Mouse (Mus musculus) forebrain, embryonic 11.5 days (tissue): ENCODE data around the gene Unc45b. TPM values are rescaled to one million over a fixed set of nuclear protein-coding genes. Genes with fewer than 3 reads are reported as not detected.

Experiments
- ATAC-seq: fragments of 200-750 bp; cut with Nextera tagmentation; replicated peaks from 2 replicates; pipeline ENCODE4 v1.8.0; 2017; ENCODE audit warnings: moderate TSS enrichment; ENCODE audit not compliant: low FRiP score
- DNase-seq: peaks from one replicate; pipeline ENCODE4 v3.0.0-alpha.2; 2017; ENCODE audit warnings: low spot score
- H3K27ac ChIP-seq: fragments of 300-500 bp; sonication (generic); 2 replicates; pipeline ENCODE4 v1.5.1; 2014; ENCODE audit warnings: low read depth, low read length
- H3K27me3 ChIP-seq: fragments of 300-500 bp; sonication (generic); 2 replicates; pipeline ENCODE4 v1.6.1; 2014; ENCODE audit warnings: mild to moderate bottlenecking, low read length, mixed read lengths; ENCODE audit not compliant: control insufficient read depth, insufficient read depth
- H3K36me3 ChIP-seq: fragments of 300-500 bp; sonication (generic); 2 replicates; pipeline ENCODE4 v1.6.1; 2014; ENCODE audit warnings: mild to moderate bottlenecking, low read length, moderate library complexity, mixed read lengths; ENCODE audit not compliant: control insufficient read depth, insufficient read depth
- H3K4me1 ChIP-seq: fragments of 300-500 bp; sonication (generic); replicated peaks from 2 replicates; pipeline ENCODE4 v1.6.1; 2014; ENCODE audit warnings: low read length, mixed read lengths; ENCODE audit not compliant: control insufficient read depth, insufficient read depth
- H3K4me2 ChIP-seq: fragments of 300-500 bp; sonication (generic); 2 replicates; pipeline ENCODE4 v1.6.1; 2014; ENCODE audit warnings: low read depth, mild to moderate bottlenecking, low read length, moderate library complexity, mixed read lengths; ENCODE audit not compliant: severe bottlenecking
- H3K4me3 ChIP-seq: fragments of 300-500 bp; sonication (generic); 2 replicates; pipeline ENCODE4 v1.5.1; 2014; ENCODE audit warnings: low read depth, low read length
- H3K9ac ChIP-seq: fragments of 300-500 bp; sonication (generic); 2 replicates; pipeline ENCODE4 v1.6.1; 2014; ENCODE audit warnings: low read length
- H3K9me3 ChIP-seq: fragments of 300-500 bp; sonication (generic); 2 replicates; pipeline ENCODE4 v1.6.1; 2016; ENCODE audit warnings: low read length, mixed read lengths; ENCODE audit not compliant: control insufficient read depth
- WGBS: fragments of 180-500 bp; shearing (Covaris S2); extraction: QIAGEN DNeasy Blood & Tissue Kit; methylation state at CpG from one replicate; pipeline ENCODE4 v1.1.7; 2014; 5-methylcytosine and 5-hydroxymethylcytosine counted together
- polyA plus RNA-seq: library from polyadenylated mRNA; unstranded; fragments of >200 nt; fragmentation: Nextera tagmentation; extraction: Ambion mirVana; gene quantifications from 2 replicates; pipeline ENCODE4 v1.2.1, GENCODE M21; 2014

The Unc45b gene
- polyA plus RNA-seq, 1 experiment from 2014 or later, result 0.41 TPM

GRCm38 (mm10) chr11:82867956-82868355, 42.4 kb upstream of the Unc45b start:
- Histone ChIP-seq H3K4me2 (no peak overlapping the region), H3K36me3 (no peaks in the 10 kb centered on the region), H3K27me3 (no peaks in the 10 kb centered on the region), H3K9ac (no peak overlapping the region), H3K27ac (no peak overlapping the region), H3K4me3 (no peak overlapping the region), H3K9me3 (no peaks in the 10 kb centered on the region), H3K4me1 (peaks cover 1% of the 10 kb centered on the region; the same call in 1 of the 2 replicates)
- no peak for DNase-seq
- ATAC-seq, result no peak
- 50% methylated on average over 5 of the region's 5 CpGs for WGBS

GRCm38 (mm10) chr11:82869506-82870172, 40.7 kb upstream of the Unc45b start:
- Histone ChIP-seq H3K36me3 (no peaks in the 10 kb centered on the region), H3K4me1 (0 out of 2 replicates have a peak, but pooled peaks cover 1% of the 10 kb centered on the region), H3K9me3 (no peaks in the 10 kb centered on the region), H3K4me2 (peak overlapping the region; percentile 78; the same call in 1 of the 2 replicates), H3K4me3 (peak overlapping the region; percentile 76), H3K27me3 (no peaks in the 10 kb centered on the region), H3K27ac (no peak overlapping the region), H3K9ac (no peak overlapping the region)
- ATAC-seq, result no peak
- 80% methylated on average over 9 of the region's 9 CpGs for WGBS
- no peak for DNase-seq

DNA sequence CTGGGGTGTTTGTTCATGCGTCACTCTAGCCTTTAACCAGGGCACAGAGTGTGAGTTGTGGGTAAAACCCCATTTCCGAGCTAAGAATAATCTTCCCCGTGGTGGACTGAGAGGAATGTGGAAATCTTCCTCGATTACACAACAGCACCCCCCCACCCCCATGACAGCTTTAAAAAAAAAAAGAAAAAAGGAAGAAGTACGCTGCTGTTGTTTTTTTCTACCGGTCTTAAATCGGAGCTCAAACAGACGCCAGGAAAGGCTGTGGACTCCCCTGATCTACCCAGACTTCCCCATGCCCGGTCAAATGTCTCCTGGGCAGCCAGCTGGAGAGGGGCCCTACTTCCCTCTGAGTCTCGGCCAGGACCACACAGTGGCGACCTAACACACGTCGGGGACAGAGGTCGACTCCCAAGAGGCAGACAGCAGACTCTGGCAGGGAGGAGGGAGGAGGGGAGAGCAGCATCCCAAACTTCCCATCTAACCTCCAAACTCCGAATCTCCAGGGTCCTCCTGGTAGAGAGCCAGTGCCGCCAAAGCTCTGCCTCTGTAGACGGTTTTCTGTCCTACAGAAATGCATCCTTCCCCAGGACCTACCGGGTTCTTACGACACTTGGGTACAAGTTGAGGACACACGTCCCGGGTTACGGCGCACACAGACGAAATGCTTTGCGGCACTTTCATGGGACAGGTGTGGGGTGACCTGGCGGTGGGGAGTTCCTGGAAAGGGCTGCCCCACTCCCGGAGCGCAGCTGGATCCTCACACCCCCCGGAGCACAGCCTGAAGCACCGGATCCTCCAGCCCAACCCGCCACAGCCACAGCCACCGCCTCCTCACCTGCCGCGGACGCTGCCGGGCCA, 39.9 kb upstream of the Unc45b start:
- ATAC-seq, result peak; percentile 37; the same call in 1 of the 2 replicates
- H3K36me3 ChIP-seq, result no peaks in the 10 kb centered on the region
- 5% methylated on average over 36 of the region's 36 CpGs for WGBS

GRCm38 (mm10) chr11:82871031-82871446, 39.3 kb upstream of the Unc45b start, which contains the start of gene Rffl:
Gene Rffl, minus strand, starts transcription at chr11:82871210.
- ATAC-seq (peak; percentile 96), DNase-seq (peak; percentile 98)
- H3K4me3 ChIP-seq, result peak within 1 kb of the TSS; percentile 76
- no peak within 1 kb of the TSS for H3K27ac ChIP-seq
- H3K9me3 ChIP-seq, result no peaks in the 10 kb centered on the region
- peak within 1 kb of the TSS; percentile 75 for H3K9ac ChIP-seq
- H3K27me3 ChIP-seq, result no peaks in the 10 kb centered on the region
- peak within 1 kb of the TSS; percentile 78 for H3K4me2 ChIP-seq
- WGBS, result under 1% methylated on average over 43 of the region's 43 CpGs
- H3K36me3 ChIP-seq, result no peaks in the 10 kb centered on the region
- 0 out of 2 replicates have a peak, but pooled peaks cover 1% of the 10 kb centered on the region for H3K4me1 ChIP-seq

More for the DNA sequence above, 39.9 kb upstream of the Unc45b start:
- Histone ChIP-seq H3K9ac (peak overlapping the region; percentile 75), H3K4me2 (peak overlapping the region; percentile 78), H3K4me3 (peak overlapping the region; percentile 76), H3K27me3 (no peaks in the 10 kb centered on the region), H3K27ac (no peak overlapping the region), H3K4me1 (0 out of 2 replicates have a peak, but pooled peaks cover 1% of the 10 kb centered on the region), H3K9me3 (no peaks in the 10 kb centered on the region)
- DNase-seq, result peak; percentile 56

GRCm38 (mm10) chr11:82874924-82875323, 35.4 kb upstream of the Unc45b start:
- H3K27ac ChIP-seq, result no peak overlapping the region
- H3K9ac ChIP-seq, result no peak overlapping the region
- no peak overlapping the region for H3K4me2 ChIP-seq
- WGBS, result 91% methylated on average over 5 of the region's 5 CpGs
- DNase-seq, result no peak
- H3K9me3 ChIP-seq, result no peaks in the 10 kb centered on the region
- no peaks in the 10 kb centered on the region for H3K4me1 ChIP-seq
- no peak for ATAC-seq
- H3K4me3 ChIP-seq, result no peak overlapping the region
- H3K36me3 ChIP-seq, result no peaks in the 10 kb centered on the region
- H3K27me3 ChIP-seq, result no peaks in the 10 kb centered on the region

- WGBS, result 87% methylated on average over 5 of the region's 5 CpGs
Measured at GRCm38 (mm10) chr11:82875631-82876030, 34.7 kb upstream of the Unc45b start.

DNA sequence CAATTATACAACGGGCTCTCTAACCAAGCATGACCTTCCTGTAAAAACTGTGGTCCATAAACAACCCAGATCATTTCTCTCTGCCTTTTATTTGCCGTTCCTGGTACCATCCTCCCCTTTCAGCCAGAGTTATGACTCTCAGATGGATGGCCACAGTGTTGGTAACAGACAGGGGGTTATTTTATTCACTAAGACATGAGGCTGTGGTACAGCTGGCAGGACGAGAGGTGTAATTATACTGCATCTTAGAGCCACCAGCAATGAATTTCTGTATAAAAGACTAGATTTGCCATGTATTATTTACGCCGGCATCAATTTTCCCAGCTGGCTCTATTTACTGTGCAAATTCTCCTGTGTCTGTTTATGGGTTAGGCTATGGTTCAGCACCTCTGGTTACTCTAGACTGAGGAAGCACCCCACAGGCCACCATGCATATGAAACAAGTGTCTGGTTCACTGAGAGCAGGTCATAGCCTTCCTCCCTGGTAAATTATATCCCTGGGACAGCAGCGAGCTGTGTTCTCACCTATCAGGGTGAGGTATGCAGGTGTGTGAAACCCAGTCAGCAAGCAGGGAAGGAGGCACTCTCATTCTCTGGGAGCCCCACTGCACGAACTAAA, 32.5 kb upstream of the Unc45b start:
- Histone ChIP-seq H3K4me1 (no peaks in the 10 kb centered on the region), H3K36me3 (no peaks in the 10 kb centered on the region; the same call in 1 of the 2 replicates), H3K9me3 (no peaks in the 10 kb centered on the region), H3K27me3 (no peaks in the 10 kb centered on the region), H3K27ac (no peak overlapping the region), H3K4me2 (no peak overlapping the region), H3K9ac (no peak overlapping the region), H3K4me3 (no peak overlapping the region)
- WGBS, result 85% methylated on average over 7 of the region's 7 CpGs
- ATAC-seq (no peak), DNase-seq (no peak)

More at GRCm38 (mm10) chr11:82875631-82876030, 34.7 kb upstream of the Unc45b start:
- Histone ChIP-seq H3K4me3 (no peak overlapping the region), H3K9ac (no peak overlapping the region), H3K4me1 (no peaks in the 10 kb centered on the region), H3K27me3 (no peaks in the 10 kb centered on the region), H3K27ac (no peak overlapping the region), H3K4me2 (no peak overlapping the region), H3K9me3 (no peaks in the 10 kb centered on the region), H3K36me3 (no peaks in the 10 kb centered on the region)
- DNase-seq (no peak), ATAC-seq (no peak)

DNA sequence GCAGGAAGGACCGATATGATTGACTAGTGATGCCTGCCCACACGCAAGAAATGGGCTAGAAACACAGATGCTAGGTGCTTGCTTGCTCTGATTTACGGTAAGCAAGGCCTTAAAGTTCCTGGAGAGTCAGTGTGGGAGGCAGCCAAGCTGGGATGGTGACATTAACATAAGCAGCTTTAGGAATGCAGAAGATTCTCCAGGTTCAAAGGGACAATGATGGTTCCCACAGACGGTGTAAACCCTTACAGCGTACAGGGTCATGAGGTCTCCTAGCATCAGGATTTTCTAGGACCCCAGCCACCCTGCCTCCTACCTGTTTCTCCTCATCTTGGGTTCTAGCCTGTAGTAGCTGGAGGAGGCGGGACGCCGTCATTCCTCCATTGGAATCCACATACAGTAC, 27.2 kb upstream of the Unc45b start:
- WGBS, result 77% methylated on average over 8 of the region's 8 CpGs
- Histone ChIP-seq H3K4me2 (no peak overlapping the region), H3K36me3 (no peaks in the 10 kb centered on the region; the same call in 1 of the 2 replicates), H3K4me1 (no peaks in the 10 kb centered on the region), H3K9ac (no peak overlapping the region), H3K27me3 (no peaks in the 10 kb centered on the region), H3K27ac (no peak overlapping the region), H3K4me3 (no peak overlapping the region), H3K9me3 (no peaks in the 10 kb centered on the region)
- no peak for ATAC-seq
- DNase-seq, result no peak
